Mouse (Mus musculus) spleen, adult 2 months (tissue): ENCODE measurements around the gene Ift140.
A peak's percentile ranks its signal among the peaks of the same experiment; 100 is the strongest.

Experiments
- CTCF ChIP-seq: fragments of 200-500 bp; IDR thresholded peaks from 2 replicates; pipeline ENCODE4 v1.5.1; 2011; ENCODE audit warnings: mild to moderate bottlenecking, inconsistent platforms; ENCODE audit not compliant: insufficient read depth, insufficient read length, insufficient replicate concordance; ENCODE audit errors: extremely low read depth
- POLR2A ChIP-seq: fragments of 200-500 bp; IDR thresholded peaks from 2 replicates; pipeline ENCODE4 v1.6.1; 2011; ENCODE audit warnings: low read depth, low read length, inconsistent platforms

GRCm38 (mm10) chr17:25016292-25017132, 627 bp downstream of the Ift140 start:
- TF ChIP-seq CTCF, result peak; percentile 24; the same call in 1 of the 2 replicates
- TF ChIP-seq POLR2A, result peak; percentile 7; the same call in 1 of the 2 replicates
